Mouse (Mus musculus): ENCODE results near the gene Vcp.

DNA sequence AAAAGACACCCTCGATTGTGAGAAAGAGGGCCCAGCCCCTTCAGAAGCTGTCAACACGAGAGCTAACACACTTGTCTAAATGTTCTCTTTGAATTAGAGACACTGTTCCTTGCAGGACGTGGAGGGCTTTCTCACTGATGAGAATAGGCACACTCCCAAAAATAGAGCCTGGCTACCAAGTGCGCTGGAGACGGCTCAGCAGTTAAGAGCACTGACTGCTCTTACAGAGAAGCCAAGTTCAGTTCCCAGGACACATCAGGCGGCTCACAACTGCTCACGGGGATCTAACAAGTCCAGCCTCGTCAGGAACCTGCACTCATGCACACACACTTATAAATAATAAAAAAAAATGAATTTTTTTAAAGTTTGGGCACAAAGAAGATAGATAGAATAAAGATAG lies 41.4 kb downstream of the Vcp start:
- no peak for TF ChIP-seq CTCF (conservative IDR thresholded peaks at IDR 0.05 in 1 of 2, IDR thresholded peaks at IDR 0.05 in 1 of 2; ENCODE audit: low read depth in 2 of 2, low read length in 2 of 2)
- TF ChIP-seq POLR2AphosphoS2 (IDR thresholded peaks at IDR 0.05; ENCODE audit: low read depth, low read length) = no peak
